Mouse (Mus musculus): Measurements from ENCODE around the gene Prkaa2. TPM values are rescaled to one million over a fixed set of nuclear protein-coding genes. Genes with fewer than 3 reads are reported as not detected.
"Not testable (repeated sequence)": the region's sequence is repeated elsewhere in the genome, so short reads cannot be mapped to it uniquely, and the experiment has no call there.

Gene Prkaa2
- polyA plus RNA-seq, 1 experiment from 2014 or later = 1.8 TPM

- Histone ChIP-seq H3K36me3 (no peaks in the 10 kb centered on the region), H3K27me3 (no peaks in the 10 kb centered on the region), H3K4me1 (no peaks in the 10 kb centered on the region), H3K9me3 (peaks cover 7% of the 10 kb centered on the region; the same call in 1 of the 2 replicates), H3K27ac (no peak overlapping the region), H3K9ac (no peak overlapping the region), H3K4me2 (replicated peaks) (no peak overlapping the region), H3K4me3 (no peak overlapping the region)
- no peak for ATAC-seq (ENCODE audit: insufficient number of reproducible peaks, insufficient read depth, low FRiP score, low TSS enrichment)
- WGBS = 88% methylated on average over 4 of the region's 4 CpGs
Measured at GRCm38 (mm10) chr4:105007360-105008018, 102.2 kb downstream of the Prkaa2 start.

- H3K9ac ChIP-seq; H3K36me3 ChIP-seq; H3K4me1 ChIP-seq; H3K4me2 ChIP-seq (replicated peaks); H3K9me3 ChIP-seq; H3K27me3 ChIP-seq; ATAC-seq (ENCODE audit: insufficient number of reproducible peaks, insufficient read depth, low FRiP score, low TSS enrichment); H3K27ac ChIP-seq; H3K4me3 ChIP-seq: not testable (repeated sequence)
- WGBS = 87% methylated on average over 12 of the region's 12 CpGs
Measured at GRCm38 (mm10) chr4:105004649-105005048, 105.0 kb downstream of the Prkaa2 start.

GRCm38 (mm10) chr4:105004135-105004534 is 105.6 kb downstream of the Prkaa2 start:
- ATAC-seq (ENCODE audit: insufficient number of reproducible peaks, insufficient read depth, low FRiP score, low TSS enrichment) = no peak
- Histone ChIP-seq H3K36me3 (no peaks in the 10 kb centered on the region), H3K4me2 (replicated peaks) (no peak overlapping the region), H3K9ac (no peak overlapping the region), H3K4me3 (no peak overlapping the region), H3K9me3 (peaks cover 7% of the 10 kb centered on the region; the same call in 1 of the 2 replicates), H3K27ac (no peak overlapping the region), H3K4me1 (no peaks in the 10 kb centered on the region), H3K27me3 (no peaks in the 10 kb centered on the region)
- 80% methylated on average over 8 of the region's 8 CpGs for WGBS

GRCm38 (mm10) chr4:105001736-105002135 is 108.0 kb downstream of the Prkaa2 start:
- WGBS = 78% methylated on average over 1 of the region's 1 CpGs
- ATAC-seq (ENCODE audit: insufficient number of reproducible peaks, insufficient read depth, low FRiP score, low TSS enrichment) = no peak
- no peaks in the 10 kb centered on the region for H3K36me3 ChIP-seq
- H3K9ac ChIP-seq = no peak overlapping the region
- no peak overlapping the region for H3K4me2 ChIP-seq (replicated peaks)
- H3K9me3 ChIP-seq = no peaks in the 10 kb centered on the region
- no peak overlapping the region for H3K4me3 ChIP-seq
- H3K27ac ChIP-seq = no peak overlapping the region
- no peaks in the 10 kb centered on the region for H3K27me3 ChIP-seq
- no peaks in the 10 kb centered on the region for H3K4me1 ChIP-seq

GRCm38 (mm10) chr4:104999702-105000101 is 110.0 kb downstream of the Prkaa2 start:
- no peak overlapping the region for H3K4me3 ChIP-seq
- no peaks in the 10 kb centered on the region for H3K27me3 ChIP-seq
- no peaks in the 10 kb centered on the region for H3K4me1 ChIP-seq
- no peak for ATAC-seq (ENCODE audit: insufficient number of reproducible peaks, insufficient read depth, low FRiP score, low TSS enrichment)
- H3K9ac ChIP-seq = no peak overlapping the region
- no peak overlapping the region for H3K4me2 ChIP-seq (replicated peaks)
- H3K9me3 ChIP-seq = no peaks in the 10 kb centered on the region
- no peaks in the 10 kb centered on the region for H3K36me3 ChIP-seq
- H3K27ac ChIP-seq = no peak overlapping the region
- 35% methylated on average over 5 of the region's 5 CpGs for WGBS

- H3K4me1 ChIP-seq = no peaks in the 10 kb centered on the region
- no peak overlapping the region for H3K4me3 ChIP-seq
- no peaks in the 10 kb centered on the region for H3K36me3 ChIP-seq
- no peaks in the 10 kb centered on the region for H3K9me3 ChIP-seq
- ATAC-seq (ENCODE audit: insufficient number of reproducible peaks, insufficient read depth, low FRiP score, low TSS enrichment) = no peak
- no peak overlapping the region for H3K4me2 ChIP-seq (replicated peaks)
- no peaks in the 10 kb centered on the region for H3K27me3 ChIP-seq
- no peak overlapping the region for H3K27ac ChIP-seq
- no peak overlapping the region for H3K9ac ChIP-seq
- 82% methylated on average over 10 of the region's 10 CpGs for WGBS
Measured at GRCm38 (mm10) chr4:104993140-104993874, 116.4 kb downstream of the Prkaa2 start.

GRCm38 (mm10) chr4:104992271-104992670 is 117.4 kb downstream of the Prkaa2 start:
- Histone ChIP-seq H3K4me3 (no peak overlapping the region), H3K9me3 (no peaks in the 10 kb centered on the region), H3K27ac (no peak overlapping the region), H3K4me2 (replicated peaks) (no peak overlapping the region), H3K36me3 (no peaks in the 10 kb centered on the region), H3K4me1 (no peaks in the 10 kb centered on the region), H3K27me3 (no peaks in the 10 kb centered on the region), H3K9ac (no peak overlapping the region)
- WGBS = 84% methylated on average over 3 of the region's 3 CpGs
- no peak for ATAC-seq (ENCODE audit: insufficient number of reproducible peaks, insufficient read depth, low FRiP score, low TSS enrichment)

- H3K9ac ChIP-seq = no peak overlapping the region
- no peaks in the 10 kb centered on the region for H3K9me3 ChIP-seq
- ATAC-seq (ENCODE audit: insufficient number of reproducible peaks, insufficient read depth, low FRiP score, low TSS enrichment) = no peak
- 71% methylated on average over 3 of the region's 3 CpGs for WGBS
- no peaks in the 10 kb centered on the region for H3K36me3 ChIP-seq
- H3K4me2 ChIP-seq (replicated peaks) = no peak overlapping the region
- H3K4me3 ChIP-seq = no peak overlapping the region
- no peaks in the 10 kb centered on the region for H3K27me3 ChIP-seq
- H3K27ac ChIP-seq = no peak overlapping the region
- no peaks in the 10 kb centered on the region for H3K4me1 ChIP-seq
Measured at GRCm38 (mm10) chr4:104990686-104991085, 119.0 kb downstream of the Prkaa2 start.

GRCm38 (mm10) chr4:104990016-104990415 is 119.7 kb downstream of the Prkaa2 start:
- no peak overlapping the region for H3K9ac ChIP-seq
- H3K27ac ChIP-seq = no peak overlapping the region
- no peak overlapping the region for H3K4me3 ChIP-seq
- no peaks in the 10 kb centered on the region for H3K36me3 ChIP-seq
- no peaks in the 10 kb centered on the region for H3K4me1 ChIP-seq
- no peak overlapping the region for H3K4me2 ChIP-seq (replicated peaks)
- WGBS = 86% methylated on average over 6 of the region's 6 CpGs
- H3K27me3 ChIP-seq = no peaks in the 10 kb centered on the region
- ATAC-seq (ENCODE audit: insufficient number of reproducible peaks, insufficient read depth, low FRiP score, low TSS enrichment) = no peak
- H3K9me3 ChIP-seq = no peaks in the 10 kb centered on the region

- 86% methylated on average over 7 of the region's 7 CpGs for WGBS
- no peak overlapping the region for H3K4me2 ChIP-seq (replicated peaks)
Measured at GRCm38 (mm10) chr4:104988709-104989108, 121.0 kb downstream of the Prkaa2 start.

GRCm38 (mm10) chr4:104988102-104988501 is 121.6 kb downstream of the Prkaa2 start:
- no peak overlapping the region for H3K9ac ChIP-seq
- no peak overlapping the region for H3K4me2 ChIP-seq (replicated peaks)
- H3K4me1 ChIP-seq = no peaks in the 10 kb centered on the region
- no peaks in the 10 kb centered on the region for H3K27me3 ChIP-seq
- H3K4me3 ChIP-seq = no peak overlapping the region
- no peak for ATAC-seq (ENCODE audit: insufficient number of reproducible peaks, insufficient read depth, low FRiP score, low TSS enrichment)
- 81% methylated on average over 5 of the region's 5 CpGs for WGBS
- no peak overlapping the region for H3K27ac ChIP-seq
- H3K9me3 ChIP-seq = no peaks in the 10 kb centered on the region
- no peaks in the 10 kb centered on the region for H3K36me3 ChIP-seq

More at GRCm38 (mm10) chr4:104988709-104989108, 121.0 kb downstream of the Prkaa2 start:
- no peak overlapping the region for H3K27ac ChIP-seq
- H3K27me3 ChIP-seq = no peaks in the 10 kb centered on the region
- no peak overlapping the region for H3K9ac ChIP-seq
- H3K36me3 ChIP-seq = no peaks in the 10 kb centered on the region
- ATAC-seq (ENCODE audit: insufficient number of reproducible peaks, insufficient read depth, low FRiP score, low TSS enrichment) = no peak
- no peaks in the 10 kb centered on the region for H3K4me1 ChIP-seq
- H3K4me3 ChIP-seq = no peak overlapping the region
- H3K9me3 ChIP-seq = no peaks in the 10 kb centered on the region

GRCm38 (mm10) chr4:104987631-104988030 is 122.1 kb downstream of the Prkaa2 start:
- Histone ChIP-seq H3K27me3 (no peaks in the 10 kb centered on the region), H3K9ac (no peak overlapping the region), H3K9me3 (no peaks in the 10 kb centered on the region), H3K4me2 (replicated peaks) (no peak overlapping the region), H3K4me1 (no peaks in the 10 kb centered on the region), H3K27ac (no peak overlapping the region), H3K4me3 (no peak overlapping the region), H3K36me3 (no peaks in the 10 kb centered on the region)
- no peak for ATAC-seq (ENCODE audit: insufficient number of reproducible peaks, insufficient read depth, low FRiP score, low TSS enrichment)
- 82% methylated on average over 7 of the region's 7 CpGs for WGBS
